Mouse (Mus musculus) adrenal gland, postnatal 10 days (tissue): ENCODE measurements at regions not wholly inside any gene's neighbourhood (a gene's known extent, or its start where the extent isn't known, plus 50 kb on each side); places are given as distances from the start of the nearest gene placed in this dataset.
A peak's percentile ranks its signal among the peaks of the same experiment; 100 is the strongest.

Experiments
- DNase-seq: peaks from one replicate; pipeline ENCODE4 v3.0.0; 2021; ENCODE audit warnings: mixed read lengths

DNA sequence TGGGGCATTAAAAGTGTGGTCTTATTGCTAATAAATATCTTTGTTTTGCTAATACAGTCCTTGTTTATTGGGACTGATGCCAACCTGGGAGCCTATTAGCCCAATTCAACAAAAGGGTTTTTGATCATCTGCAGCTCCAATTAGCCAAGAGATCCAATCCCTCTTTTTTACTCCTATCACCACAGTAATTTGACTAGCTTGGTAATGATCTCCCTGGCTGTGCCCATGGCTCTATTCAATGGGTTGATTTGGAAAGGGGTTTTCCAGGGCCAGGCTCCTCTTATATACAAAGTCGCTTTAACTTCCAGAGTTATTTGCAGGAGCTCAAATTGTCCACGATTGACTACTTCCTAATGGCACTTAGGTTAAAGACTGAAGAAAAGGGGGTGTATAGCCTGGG lies 145.1 kb upstream of the Adra1b start:
- DNase-seq: no peak

DNA sequence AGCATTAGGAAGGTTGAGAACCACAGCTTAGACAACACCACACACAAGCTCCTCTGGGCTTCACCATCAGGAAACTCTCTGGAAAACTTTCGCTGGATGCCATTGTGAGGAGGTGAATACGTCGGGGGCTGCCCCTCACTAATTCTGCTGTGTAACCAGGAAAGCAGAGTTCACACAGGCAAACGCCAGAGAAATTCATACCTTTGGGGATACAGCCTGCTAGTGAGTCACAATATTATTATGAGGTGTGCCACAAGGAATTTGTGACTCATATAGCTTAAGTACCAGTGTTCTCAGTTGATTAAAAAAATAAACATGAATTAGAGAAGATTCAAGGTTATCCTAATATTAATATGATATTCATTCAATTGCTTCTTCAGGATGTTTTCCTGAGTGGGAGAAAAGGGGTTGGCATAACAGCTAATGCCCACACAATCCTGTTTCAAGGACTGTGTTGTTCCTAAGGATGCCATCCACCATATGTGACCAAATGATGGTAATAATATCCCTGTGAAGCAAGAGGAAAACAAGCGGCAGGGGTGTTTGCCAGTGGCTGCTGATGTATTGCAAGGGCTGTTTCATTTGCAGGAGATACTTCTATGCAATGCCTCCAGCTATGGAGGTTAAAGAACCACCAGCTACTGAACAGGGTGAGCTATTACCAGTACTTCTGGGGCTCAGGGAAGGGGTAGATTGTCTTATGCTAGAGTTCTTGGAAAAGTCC lies 148.4 kb upstream of the Adra1b start:
- DNase-seq: no peak

DNA sequence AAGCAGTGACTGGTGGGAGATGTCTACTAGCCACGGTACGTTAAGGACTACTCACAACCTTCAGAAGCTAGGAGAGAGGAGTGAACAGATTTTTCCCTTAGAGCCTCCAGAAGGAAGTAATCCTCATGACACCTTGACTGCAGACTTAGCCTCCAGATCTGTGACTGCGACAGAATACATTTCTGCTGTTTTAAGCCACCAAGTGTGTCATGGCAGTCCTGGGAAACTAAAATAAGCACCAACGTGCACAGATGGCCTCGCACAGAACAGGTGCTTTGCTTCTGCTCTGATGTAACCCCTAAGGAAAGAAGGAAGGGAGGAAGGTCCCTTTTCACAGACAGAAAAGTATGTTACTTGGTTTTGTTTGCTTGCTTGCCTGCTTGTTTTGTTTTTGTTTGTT lies 151.5 kb upstream of the Adra1b start:
- DNase-seq: no peak

DNA sequence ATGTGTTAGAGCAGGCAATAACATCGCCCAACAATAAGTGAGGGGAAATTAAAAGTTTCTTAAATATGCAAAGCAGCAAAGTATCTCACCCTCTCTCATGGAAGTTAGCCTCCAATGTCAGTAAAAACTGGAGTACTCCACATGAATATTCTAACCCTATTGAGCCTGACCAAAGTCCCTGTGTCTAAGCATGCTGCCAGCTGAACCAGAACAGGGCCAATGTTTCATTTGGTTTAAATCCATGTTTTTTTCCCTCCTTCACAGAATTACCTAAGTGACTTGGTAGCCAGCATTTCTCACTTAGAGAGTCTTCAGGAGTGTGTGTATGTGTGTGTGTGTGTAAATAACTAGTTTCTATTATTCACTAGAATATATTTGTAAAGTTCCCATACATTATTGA lies 161.4 kb upstream of the Adra1b start:
- no peak for DNase-seq

DNA sequence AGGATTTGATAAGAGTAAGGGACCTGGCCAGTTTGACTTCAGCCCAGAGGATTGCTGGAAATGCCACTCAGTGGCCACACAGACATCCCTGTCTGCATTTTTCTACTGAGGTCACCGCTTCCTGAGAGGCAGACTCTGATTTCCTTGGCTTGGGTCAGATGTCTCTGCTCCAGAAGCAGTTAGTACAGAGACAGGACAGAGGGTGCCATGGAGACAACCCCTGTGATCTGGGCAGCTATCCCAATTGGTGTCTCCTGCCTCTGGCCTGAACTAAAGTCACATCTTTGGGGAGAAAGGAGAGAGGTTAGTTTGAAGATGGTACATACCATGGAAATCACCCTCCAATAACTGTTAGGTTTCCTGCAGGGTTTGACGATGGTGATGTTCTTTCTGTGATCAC lies 165.2 kb upstream of the Adra1b start:
- DNase-seq: peak; percentile 3

DNA sequence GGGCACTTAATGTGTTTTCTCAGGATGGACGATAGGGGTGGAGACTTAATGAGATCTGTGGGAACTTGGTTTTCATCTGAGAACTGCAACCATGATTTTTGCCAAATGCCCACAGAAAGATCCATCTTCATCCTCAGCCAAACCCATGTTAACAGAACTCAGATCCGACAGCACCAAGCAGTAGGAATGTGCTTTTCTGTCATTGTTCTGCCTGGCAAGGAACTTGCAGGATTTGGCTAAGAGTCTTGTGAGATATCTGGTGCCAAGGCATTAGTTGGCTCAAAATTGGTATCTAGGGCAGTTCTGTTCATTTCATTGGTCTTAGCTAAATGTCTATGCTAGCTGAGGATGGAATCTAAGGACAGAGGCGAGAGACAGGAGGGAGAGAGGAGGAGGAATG lies 182.7 kb upstream of the Adra1b start:
- no peak for DNase-seq

DNA sequence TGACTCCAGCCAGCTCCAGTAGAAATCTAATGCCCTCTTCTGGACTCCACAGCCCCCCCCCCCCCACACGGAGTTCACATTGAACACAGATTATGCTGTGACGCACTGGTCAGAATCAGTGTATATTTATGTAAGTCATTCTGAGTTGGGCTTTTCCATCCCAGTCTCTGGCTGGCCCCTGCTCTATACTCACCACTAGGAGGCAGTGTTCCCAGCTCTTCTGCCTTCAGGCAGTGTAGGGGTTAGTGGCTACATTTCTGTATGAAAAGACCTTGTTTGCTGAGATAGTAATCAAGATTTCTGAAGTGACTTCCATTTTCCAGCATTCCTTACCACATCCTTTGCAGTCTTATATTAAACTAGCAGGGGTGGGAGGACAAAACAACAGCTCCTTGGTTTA lies 185.9 kb upstream of the Adra1b start:
- no peak for DNase-seq

DNA sequence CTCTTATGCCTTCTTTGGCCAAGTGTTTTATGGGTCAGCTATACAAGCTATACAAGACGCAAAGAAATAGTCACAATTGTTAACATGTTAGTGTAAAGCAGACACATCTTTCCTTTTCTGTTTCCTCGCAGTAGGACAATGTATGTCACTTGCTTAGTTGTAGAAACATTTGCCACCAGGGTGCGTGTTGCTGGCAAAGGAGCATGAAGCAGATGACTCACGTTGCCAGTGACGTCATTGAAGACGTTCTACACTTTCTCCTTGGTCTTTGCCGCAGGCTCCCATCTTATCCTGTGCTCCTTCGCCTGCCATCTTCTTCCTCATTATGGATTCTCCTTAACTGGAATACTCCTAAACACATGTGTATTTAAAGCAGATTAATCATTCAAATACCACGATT lies 188.5 kb upstream of the Adra1b start:
- no peak for DNase-seq

DNA sequence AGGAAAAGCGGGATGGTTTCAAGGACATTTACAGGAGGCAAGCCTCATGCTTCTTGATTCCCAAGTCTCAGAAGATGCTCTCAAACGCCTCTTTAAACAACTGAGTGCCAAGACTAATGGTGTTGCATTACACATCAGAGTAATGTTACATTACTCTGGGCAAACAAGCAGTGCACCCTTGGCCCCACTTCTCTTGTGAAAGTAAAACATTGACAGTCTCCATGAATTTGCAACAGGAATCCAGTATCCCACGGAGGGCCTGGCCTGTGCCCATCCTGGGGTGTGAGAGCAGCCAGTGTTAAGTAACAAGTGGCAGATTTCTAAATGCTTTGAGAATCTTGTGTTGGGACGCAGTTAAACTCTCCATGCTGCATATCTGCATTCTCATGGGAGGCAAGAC lies 194.3 kb upstream of the Adra1b start:
- DNase-seq: peak; percentile 13

DNA sequence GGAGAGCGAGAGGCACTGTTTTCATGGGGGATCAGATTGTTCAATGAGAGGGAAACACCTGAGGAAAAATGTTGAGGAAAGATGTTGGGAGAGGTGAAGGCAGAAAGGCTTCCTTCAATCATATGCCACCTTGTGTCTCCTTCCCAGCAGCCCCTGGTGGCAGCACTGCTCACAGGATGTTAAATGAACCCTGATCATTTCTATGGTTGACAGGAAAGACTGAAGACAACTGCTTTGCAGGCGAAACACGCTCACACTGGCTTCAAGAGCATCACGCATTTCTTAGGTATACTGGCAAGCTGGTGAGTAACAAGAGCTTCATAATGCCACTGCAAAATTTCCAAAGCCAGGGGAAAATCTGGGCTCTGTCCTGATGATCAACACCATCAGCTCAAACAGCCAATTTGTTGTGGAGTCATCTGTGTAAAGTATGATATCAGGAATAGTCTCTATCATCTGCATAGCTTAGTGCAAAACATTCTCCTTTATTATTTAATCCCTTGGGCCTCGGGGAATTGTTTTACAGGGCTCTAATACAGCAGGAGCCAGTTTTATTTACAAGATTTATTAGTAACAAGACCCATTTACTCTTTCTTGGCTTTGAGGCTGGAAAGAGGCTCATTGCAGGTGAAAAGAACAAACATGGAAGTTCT lies 202.3 kb upstream of the Adra1b start:
- no peak for DNase-seq

DNA sequence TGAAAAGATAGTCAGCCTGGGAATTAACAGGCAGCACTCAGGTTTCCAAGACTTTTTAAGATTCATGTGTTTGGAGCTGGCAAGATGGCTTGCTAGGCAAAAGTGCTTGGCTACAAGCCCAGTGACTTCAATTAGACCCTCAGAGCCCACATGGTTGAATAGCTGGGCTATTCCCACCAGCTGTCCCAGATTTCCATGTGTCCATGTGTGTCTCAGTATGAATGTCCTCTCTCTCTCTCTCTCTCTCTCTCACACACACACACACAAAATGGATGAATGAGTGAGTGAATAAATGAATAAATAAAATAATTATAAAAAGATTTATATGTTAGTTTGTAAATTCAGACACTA lies 202.8 kb upstream of the Adra1b start:
- DNase-seq: no peak

DNA sequence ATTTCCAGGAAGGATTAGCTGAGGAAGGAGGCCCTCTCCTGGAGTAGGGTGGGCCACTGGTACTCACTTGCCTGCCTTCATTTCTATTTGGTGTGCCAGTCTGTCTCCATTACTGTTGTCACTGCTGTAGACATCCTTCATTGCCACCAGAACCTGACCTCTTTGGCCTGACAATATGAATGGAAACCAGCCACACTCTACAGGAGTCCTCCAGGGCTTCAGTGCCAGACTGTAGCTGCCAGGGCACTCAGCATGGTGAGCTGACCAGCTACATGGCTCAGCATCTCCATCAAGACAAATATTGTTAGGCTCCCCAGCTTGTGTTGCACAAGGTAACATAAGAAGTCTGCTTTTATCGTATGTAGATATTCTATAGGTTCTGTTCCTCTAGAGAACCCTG lies 205.2 kb upstream of the Adra1b start:
- no peak for DNase-seq

DNA sequence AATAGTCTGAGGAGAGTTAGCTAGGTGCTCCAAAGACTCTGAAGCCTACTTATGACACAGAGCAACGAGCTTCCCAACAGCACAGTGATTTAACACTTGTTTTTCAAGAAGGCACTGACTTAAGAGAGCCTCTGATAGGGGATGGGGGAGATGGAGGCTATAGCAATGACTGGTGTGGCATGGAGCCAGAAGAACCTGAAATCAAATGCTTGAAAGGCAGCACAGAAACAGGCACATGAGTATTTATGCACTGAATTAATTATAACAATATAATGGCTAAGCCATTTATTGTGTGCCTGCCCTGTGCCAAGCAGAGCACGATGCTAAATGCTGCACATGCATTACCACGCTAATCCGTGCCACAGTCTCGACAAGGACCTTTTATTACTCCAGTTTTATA lies 210.5 kb upstream of the Adra1b start:
- no peak for DNase-seq

DNA sequence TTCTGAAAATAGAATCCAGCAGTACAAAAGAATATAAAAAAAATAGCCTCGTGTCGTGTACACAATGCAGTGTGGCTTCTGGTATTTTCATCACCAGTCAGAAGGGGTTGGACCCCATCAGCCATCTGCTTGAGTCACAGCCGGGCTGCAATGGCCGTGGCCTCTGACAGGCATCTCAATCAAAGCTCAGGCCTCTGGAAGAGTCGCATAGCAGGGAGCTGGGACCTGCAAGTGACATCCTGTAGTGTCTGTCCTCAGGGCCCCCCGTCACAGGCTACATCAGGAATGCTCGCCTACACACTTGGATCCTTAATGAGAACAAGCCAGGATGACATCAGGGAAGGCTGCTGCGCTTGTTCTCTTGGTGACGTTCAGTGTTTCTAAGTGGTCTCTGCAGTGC lies 226.1 kb upstream of the Adra1b start:
- DNase-seq: no peak

DNA sequence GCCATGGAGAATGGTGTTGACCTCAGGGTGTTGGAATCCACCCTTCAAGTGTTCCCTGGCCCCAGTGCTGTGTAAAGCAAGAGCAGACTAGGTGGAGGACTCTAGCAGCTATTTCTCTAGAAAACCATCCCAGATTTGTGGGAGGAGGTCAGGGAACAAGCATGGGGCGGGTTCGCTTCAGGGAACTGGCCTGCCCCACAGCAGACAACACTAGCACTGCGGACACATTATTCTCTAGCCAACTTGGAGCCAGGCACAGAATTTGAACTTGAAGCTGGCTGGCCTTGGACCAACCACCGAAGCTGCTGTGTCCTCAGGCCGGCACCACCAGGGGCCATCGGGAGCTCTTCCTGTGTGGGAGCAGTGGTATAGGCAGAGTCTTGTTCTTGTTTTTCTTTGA lies 227.5 kb upstream of the Adra1b start:
- peak; percentile 27 for DNase-seq

DNA sequence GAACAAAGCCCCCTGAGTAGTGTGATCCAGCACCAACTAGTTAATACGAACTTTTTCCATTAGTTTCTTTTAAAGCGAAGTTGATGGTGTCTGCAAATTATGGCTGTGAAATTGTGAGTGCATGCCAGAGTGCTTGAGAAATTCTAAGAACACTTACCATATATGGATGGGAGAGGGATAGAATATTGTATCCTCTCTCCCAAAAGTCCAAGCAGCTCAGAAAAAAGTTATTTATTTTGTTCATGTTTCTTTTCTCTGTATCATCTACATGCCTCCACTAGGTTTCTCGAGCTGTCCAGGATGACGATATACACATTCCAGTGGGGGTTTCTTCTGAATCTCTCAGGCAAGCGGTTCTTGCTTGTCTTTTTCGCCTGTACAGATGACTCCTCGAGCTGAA lies 232.2 kb upstream of the Adra1b start:
- no peak for DNase-seq

DNA sequence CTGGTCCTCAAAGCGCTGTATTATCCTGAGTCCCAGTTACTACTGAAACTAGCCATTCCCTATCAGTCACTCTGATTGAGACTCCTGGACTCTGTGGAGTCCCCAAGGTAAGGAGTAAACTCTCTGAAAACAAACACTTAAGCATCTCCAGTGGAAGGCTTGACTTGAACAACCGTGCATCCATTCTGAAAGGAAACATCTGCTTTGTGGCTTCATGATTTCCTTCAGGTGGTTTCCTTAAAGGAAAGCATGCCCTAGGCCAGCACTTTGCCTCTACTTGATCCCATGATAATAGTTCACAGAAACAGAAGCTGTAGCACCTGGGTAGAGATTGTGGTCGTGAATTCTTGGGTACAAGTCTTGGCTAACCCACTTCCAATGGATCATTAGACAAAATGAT lies 235.0 kb upstream of the Adra1b start:
- DNase-seq: no peak

DNA sequence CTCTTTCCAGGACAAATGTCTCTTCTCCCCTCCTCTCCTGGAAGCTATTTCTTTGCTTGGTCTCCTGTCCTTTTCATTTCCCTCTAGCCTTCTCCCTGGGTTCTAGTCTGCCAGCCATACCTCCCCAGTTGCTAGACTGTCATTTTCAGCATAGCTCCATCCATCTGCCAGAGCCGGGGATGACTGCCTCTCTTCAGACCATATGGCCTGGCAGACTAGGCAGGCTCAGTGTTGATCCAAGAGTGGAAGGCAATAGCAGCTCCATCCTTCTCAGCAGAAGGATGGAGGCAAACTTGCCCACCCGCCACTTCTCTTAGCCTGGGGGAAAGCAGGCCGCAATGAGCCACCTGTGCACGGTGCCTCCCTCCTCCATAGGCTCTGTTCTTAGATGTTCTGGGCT lies 242.0 kb upstream of the Adra1b start:
- DNase-seq: no peak

DNA sequence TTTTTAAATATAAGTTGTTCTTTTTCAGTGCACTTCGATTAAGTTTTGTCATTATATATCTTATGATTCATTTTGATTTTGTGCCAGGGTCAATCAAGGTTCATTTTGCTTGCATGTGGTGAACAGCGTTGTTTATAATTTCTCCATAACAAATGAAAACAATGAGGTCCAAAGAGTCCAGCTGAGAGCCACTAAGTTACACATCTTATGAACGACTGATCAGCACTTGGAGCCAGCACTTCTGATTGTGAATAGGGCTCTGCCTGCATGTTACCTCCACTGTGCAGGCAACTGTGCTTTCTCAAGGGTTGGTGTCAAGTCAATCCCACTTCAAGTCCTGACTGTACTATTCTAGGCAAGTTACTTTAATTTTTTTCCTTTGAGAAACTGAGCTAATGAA lies 243.5 kb upstream of the Adra1b start:
- no peak for DNase-seq

DNA sequence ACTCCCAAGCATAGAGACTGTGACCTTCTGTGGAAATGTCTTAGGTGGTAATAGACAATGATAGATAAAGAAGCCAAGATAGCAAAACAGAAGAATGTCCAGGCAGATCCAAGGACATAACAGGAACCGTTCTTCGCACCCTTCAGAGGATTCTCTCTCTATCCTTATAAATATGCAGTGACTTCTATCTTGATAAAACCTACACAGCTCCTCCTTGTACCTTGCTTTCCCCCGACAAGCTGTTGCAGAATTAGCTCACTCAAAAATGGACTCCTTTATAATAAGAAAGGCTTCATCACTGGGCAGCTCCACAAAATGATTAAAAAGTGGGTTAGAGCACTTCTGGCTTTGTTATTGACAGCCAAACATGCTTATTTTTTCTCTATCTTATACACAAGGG lies 245.4 kb upstream of the Adra1b start:
- DNase-seq: no peak

DNA sequence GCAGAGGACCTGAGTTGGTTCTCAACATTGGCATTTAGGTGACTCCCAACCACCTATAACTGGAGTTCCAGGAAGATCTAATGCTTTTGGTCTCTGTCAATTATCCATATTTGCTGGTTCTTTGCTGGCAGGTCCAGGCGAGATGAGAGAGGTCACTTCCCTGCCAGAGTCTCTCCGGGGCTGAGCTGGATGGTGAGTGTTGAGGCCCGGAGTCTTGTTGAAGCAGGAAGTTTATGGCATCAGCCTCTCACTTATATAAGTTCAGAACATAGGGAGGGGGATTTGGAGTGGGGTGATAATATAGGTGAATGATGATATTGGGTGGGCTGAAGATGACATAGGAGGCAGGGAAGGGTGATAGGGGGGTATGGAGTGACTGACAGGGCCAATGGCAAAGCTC lies 246.3 kb upstream of the Il12b start:
- DNase-seq: no peak

DNA sequence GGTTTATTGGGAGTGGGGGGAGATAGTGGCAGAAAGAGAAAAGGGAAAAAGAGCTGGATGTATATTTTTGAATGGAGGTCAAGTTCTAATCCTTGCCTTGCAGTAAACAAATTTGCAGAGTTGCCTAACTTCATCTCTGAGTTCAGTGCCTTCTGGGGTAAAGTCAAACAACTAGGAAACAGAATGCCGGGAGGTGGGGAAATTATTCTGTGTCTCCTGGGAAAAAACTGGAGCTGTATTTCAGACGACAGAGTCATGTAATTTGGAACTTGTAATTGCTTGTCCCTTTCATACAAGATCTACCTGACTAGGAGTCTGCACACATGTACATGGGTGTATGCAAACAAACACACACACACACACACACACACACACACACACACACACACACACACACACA lies 244.3 kb upstream of the Il12b start:
- DNase-seq: no peak

DNA sequence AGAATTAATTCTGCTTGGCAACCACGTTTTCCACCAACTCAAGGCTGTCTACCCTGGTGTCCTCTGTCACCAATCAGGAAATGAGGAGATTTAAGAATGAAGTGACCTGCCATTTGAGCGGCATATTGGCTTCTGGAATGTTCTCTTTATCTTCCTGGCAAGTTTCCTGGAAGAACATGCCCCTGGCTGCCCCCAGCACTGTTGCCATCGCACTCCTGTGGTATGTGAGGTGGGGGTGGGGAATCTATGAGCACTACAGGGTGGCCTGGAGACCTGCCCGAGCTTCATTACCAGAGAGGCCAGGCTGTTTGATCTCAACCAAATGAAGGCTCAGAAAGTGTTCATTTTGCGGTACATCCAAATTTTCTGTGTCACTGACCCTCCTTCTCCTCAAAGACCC lies 243.8 kb upstream of the Il12b start:
- DNase-seq: no peak

DNA sequence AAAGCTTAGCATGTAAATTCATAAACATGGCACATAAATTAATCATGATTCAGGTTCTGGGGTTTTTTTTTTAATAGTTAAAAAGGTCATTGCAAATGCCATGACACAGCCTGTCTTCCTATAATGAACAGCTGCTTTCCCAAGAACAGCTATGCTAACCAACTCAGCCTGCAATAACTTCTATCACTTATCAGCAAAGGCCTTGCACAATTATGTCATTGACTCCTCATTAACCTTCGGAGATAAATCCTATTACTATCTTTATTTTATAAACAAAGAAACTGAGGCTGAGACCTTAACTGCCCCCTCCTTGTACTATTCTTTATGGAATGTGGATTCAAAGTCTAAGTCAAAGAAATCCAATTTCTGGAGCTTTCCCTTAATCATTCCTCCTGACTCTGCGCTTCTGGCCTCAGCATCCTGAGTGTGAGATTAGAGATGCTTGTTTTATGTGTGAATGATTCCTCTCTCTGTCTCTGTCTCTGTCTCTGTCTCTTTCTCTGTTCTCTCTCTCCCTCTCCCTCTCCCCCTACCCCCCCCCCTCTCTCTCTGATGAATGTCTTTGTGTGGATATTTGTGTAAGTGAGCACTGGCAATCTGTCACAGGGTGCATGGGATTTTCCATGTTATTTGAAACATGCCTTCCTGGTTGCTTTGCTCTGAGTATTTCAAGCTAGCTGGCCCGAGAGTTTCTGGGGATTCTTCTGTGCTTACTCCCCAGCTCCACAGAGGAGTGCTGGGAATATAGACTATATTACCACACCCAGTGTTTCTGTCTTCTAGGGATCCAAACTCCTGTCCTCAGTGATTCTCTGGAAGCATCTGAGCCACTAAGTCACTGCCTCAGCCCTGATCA lies 243.1 kb upstream of the Il12b start:
- DNase-seq: no peak
